Mouse (Mus musculus): ENCODE results near the gene Dpp4.

The Dpp4 gene

GRCm38 (mm10) chr2:62408701-62409201 is 3.3 kb downstream of the Dpp4 start:
- no peak for DNase-seq

GRCm38 (mm10) chr2:62408216-62408615 is 3.8 kb downstream of the Dpp4 start:
- DNase-seq: no peak

GRCm38 (mm10) chr2:62403556-62404135 is 8.4 kb downstream of the Dpp4 start:
- DNase-seq: no peak

- no peak for DNase-seq
Observed at GRCm38 (mm10) chr2:62401011-62401410, 11.0 kb downstream of the Dpp4 start.

GRCm38 (mm10) chr2:62399832-62400231 is 12.2 kb downstream of the Dpp4 start:
- DNase-seq: no peak

GRCm38 (mm10) chr2:62399361-62399760 is 12.7 kb downstream of the Dpp4 start:
- DNase-seq: no peak

- DNase-seq: no peak
Observed at GRCm38 (mm10) chr2:62398115-62398875, 13.7 kb downstream of the Dpp4 start.

- no peak for DNase-seq
Observed at GRCm38 (mm10) chr2:62397661-62398060, 14.4 kb downstream of the Dpp4 start.

- DNase-seq: no peak
Observed at GRCm38 (mm10) chr2:62396799-62397198, 15.2 kb downstream of the Dpp4 start.

- DNase-seq: no peak
Observed at GRCm38 (mm10) chr2:62394800-62395199, 17.2 kb downstream of the Dpp4 start.

- DNase-seq: no peak
Observed at GRCm38 (mm10) chr2:62392098-62392497, 19.9 kb downstream of the Dpp4 start.

- no peak for DNase-seq
Observed at GRCm38 (mm10) chr2:62390961-62391461, 21.0 kb downstream of the Dpp4 start.

GRCm38 (mm10) chr2:62390305-62390704 is 21.7 kb downstream of the Dpp4 start:
- DNase-seq: no peak

- no peak for DNase-seq
Observed at GRCm38 (mm10) chr2:62388841-62389240, 23.2 kb downstream of the Dpp4 start.

- no peak for DNase-seq
Observed at GRCm38 (mm10) chr2:62383196-62383595, 28.8 kb downstream of the Dpp4 start.

- no peak for DNase-seq
Observed at GRCm38 (mm10) chr2:62382440-62382839, 29.6 kb downstream of the Dpp4 start.

GRCm38 (mm10) chr2:62381756-62382155 is 30.3 kb downstream of the Dpp4 start:
- DNase-seq: no peak

- no peak for DNase-seq
Observed at GRCm38 (mm10) chr2:62373692-62374091, 38.3 kb downstream of the Dpp4 start.

GRCm38 (mm10) chr2:62370048-62370447 is 42.0 kb downstream of the Dpp4 start:
- DNase-seq: no peak

- DNase-seq: no peak
Observed at GRCm38 (mm10) chr2:62368349-62369053, 43.5 kb downstream of the Dpp4 start.

- DNase-seq: no peak
Observed at GRCm38 (mm10) chr2:62363606-62364005, 48.4 kb downstream of the Dpp4 start.

GRCm38 (mm10) chr2:62362211-62362610 is 49.8 kb downstream of the Dpp4 start:
- no peak for DNase-seq

GRCm38 (mm10) chr2:62361514-62361913 is 50.5 kb downstream of the Dpp4 start:
- no peak for DNase-seq

GRCm38 (mm10) chr2:62360872-62361271 is 51.2 kb downstream of the Dpp4 start:
- DNase-seq: no peak

All from kidney, adult 11 months (tissue).